Mouse (Mus musculus): ENCODE measurements around the gene Foxa2.

Foxa2 gene

GRCm38 (mm10) chr2:148046799-148047165 is at the start of gene Foxa2:
Gene Foxa2 (minus strand): TSS chr2:148046969.
- ATAC-seq (ENCODE audit: insufficient number of reproducible peaks, low FRiP score, low TSS enrichment) = no peak

GRCm38 (mm10) chr2:148092089-148092488 is 45.3 kb upstream of the Foxa2 start:
- ATAC-seq (ENCODE audit: insufficient number of reproducible peaks, low FRiP score, low TSS enrichment) = no peak

- no peak for ATAC-seq (ENCODE audit: insufficient number of reproducible peaks, low FRiP score, low TSS enrichment)
Measured at GRCm38 (mm10) chr2:148091657-148092056, 44.9 kb upstream of the Foxa2 start.

- no peak for ATAC-seq (ENCODE audit: insufficient number of reproducible peaks, low FRiP score, low TSS enrichment)
Measured at GRCm38 (mm10) chr2:148090071-148090470, 43.3 kb upstream of the Foxa2 start.

GRCm38 (mm10) chr2:148085529-148085928 is 38.8 kb upstream of the Foxa2 start:
- ATAC-seq (ENCODE audit: insufficient number of reproducible peaks, low FRiP score, low TSS enrichment) = no peak

- ATAC-seq (ENCODE audit: insufficient number of reproducible peaks, low FRiP score, low TSS enrichment) = no peak
Measured at GRCm38 (mm10) chr2:148085126-148085525, 38.4 kb upstream of the Foxa2 start.

- ATAC-seq (ENCODE audit: insufficient number of reproducible peaks, low FRiP score, low TSS enrichment) = peak; percentile 24; the same call in 1 of the 2 replicates
Measured at GRCm38 (mm10) chr2:148082283-148082682, 35.5 kb upstream of the Foxa2 start.

GRCm38 (mm10) chr2:148060705-148061104 is 13.9 kb upstream of the Foxa2 start:
- no peak for ATAC-seq (ENCODE audit: insufficient number of reproducible peaks, low FRiP score, low TSS enrichment)

- no peak for ATAC-seq (ENCODE audit: insufficient number of reproducible peaks, low FRiP score, low TSS enrichment)
Measured at GRCm38 (mm10) chr2:148053411-148053810, 6.6 kb upstream of the Foxa2 start.

GRCm38 (mm10) chr2:148048484-148049129 is 1.8 kb upstream of the Foxa2 start:
- no peak for ATAC-seq (ENCODE audit: insufficient number of reproducible peaks, low FRiP score, low TSS enrichment)

- ATAC-seq (ENCODE audit: insufficient number of reproducible peaks, low FRiP score, low TSS enrichment) = no peak
Measured at GRCm38 (mm10) chr2:148047611-148048010, 842 bp upstream of the Foxa2 start.

- ATAC-seq (ENCODE audit: insufficient number of reproducible peaks, low FRiP score, low TSS enrichment) = no peak
Measured at GRCm38 (mm10) chr2:148045937-148046798, 601 bp downstream of the Foxa2 start.

- ATAC-seq (ENCODE audit: insufficient number of reproducible peaks, low FRiP score, low TSS enrichment) = no peak
Measured at GRCm38 (mm10) chr2:148045543-148045936, 1.2 kb downstream of the Foxa2 start.

GRCm38 (mm10) chr2:148044877-148045539 is 1.8 kb downstream of the Foxa2 start:
- ATAC-seq (ENCODE audit: insufficient number of reproducible peaks, low FRiP score, low TSS enrichment) = no peak

- no peak for ATAC-seq (ENCODE audit: insufficient number of reproducible peaks, low FRiP score, low TSS enrichment)
Measured at GRCm38 (mm10) chr2:148043976-148044876, 2.5 kb downstream of the Foxa2 start.

- ATAC-seq (ENCODE audit: insufficient number of reproducible peaks, low FRiP score, low TSS enrichment) = no peak
Measured at GRCm38 (mm10) chr2:148043271-148043975, 3.3 kb downstream of the Foxa2 start.

GRCm38 (mm10) chr2:148042126-148042640 is 4.6 kb downstream of the Foxa2 start:
- no peak for ATAC-seq (ENCODE audit: insufficient number of reproducible peaks, low FRiP score, low TSS enrichment)

- ATAC-seq (ENCODE audit: insufficient number of reproducible peaks, low FRiP score, low TSS enrichment) = no peak
Measured at GRCm38 (mm10) chr2:148041381-148041780, 5.4 kb downstream of the Foxa2 start.
